Mouse (Mus musculus): ENCODE data around the gene Shq1.

DNA sequence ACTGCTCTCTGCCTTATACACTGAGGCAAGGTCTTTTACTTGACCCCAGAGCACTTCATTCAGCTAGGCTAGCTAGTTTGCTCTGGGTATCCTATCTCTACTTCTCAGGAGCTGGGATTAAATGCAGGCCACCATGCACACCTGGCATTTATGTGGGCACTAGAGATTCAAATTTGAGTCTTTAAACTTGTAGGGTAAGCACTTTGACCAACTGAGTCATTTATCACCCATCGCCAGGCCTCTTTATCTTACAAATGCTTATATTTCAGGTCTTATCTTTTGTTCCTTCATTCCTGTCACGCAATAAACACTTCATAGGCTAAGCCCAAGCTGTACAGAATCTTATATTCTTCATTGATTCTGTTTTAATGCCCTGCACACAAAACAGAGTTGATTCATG lies 47.0 kb downstream of the Shq1 start:
- TF ChIP-seq CTCF (IDR thresholded peaks at IDR 0.05; ENCODE audit: control insufficient read depth, insufficient read depth, insufficient read length) (no peak), USF1 (IDR thresholded peaks at IDR 0.05; ENCODE audit: low read depth) (no peak)

Measured in C2C12 (cell line).